Mouse (Mus musculus) erythroblast, embryonic 14.5 days (primary cell): ENCODE data around the gene Nr1d2. TPM values are rescaled to one million over a fixed set of nuclear protein-coding genes. Genes with fewer than 3 reads are reported as not detected.
"Not testable (repeated sequence)": the region's sequence is repeated elsewhere in the genome, so short reads cannot be mapped to it uniquely, and the experiment has no call there.

Experiments used
- H3K27me3 ChIP-seq: 2 replicates; pipeline ENCODE4 v1.6.1; 2012; ENCODE audit warnings: inconsistent platforms; ENCODE audit not compliant: control insufficient read depth
- H3K36me3 ChIP-seq: 2 replicates; pipeline ENCODE4 v1.6.1; 2012; ENCODE audit warnings: mild to moderate bottlenecking, inconsistent platforms; ENCODE audit not compliant: control insufficient read depth
- H3K4me1 ChIP-seq: 2 replicates; pipeline ENCODE4 v1.6.1; 2012; ENCODE audit warnings: inconsistent platforms; ENCODE audit not compliant: control insufficient read depth
- H3K4me3 ChIP-seq: replicated peaks from 2 replicates; pipeline ENCODE3; 2012; ENCODE audit warnings: moderate library complexity, mild to moderate bottlenecking, inconsistent platforms
- H3K9me3 ChIP-seq: 2 replicates; pipeline ENCODE4 v1.6.1; 2012; ENCODE audit warnings: low read length, inconsistent platforms, mixed read lengths; ENCODE audit not compliant: control insufficient read depth
- GATA1 ChIP-seq: IDR thresholded peaks from 2 replicates; pipeline ENCODE4 v1.6.1; 2012; ENCODE audit warnings: low read length, inconsistent platforms, mixed read lengths
- TAL1 ChIP-seq: IDR thresholded peaks from 3 replicates; pipeline ENCODE4 v1.6.1; 2012; ENCODE audit warnings: low read length, inconsistent platforms, mixed read lengths
- polyA plus RNA-seq: library from polyadenylated mRNA; stranded (reverse); fragments of >175 nt; gene quantifications from 2 replicates; pipeline ENCODE4 v1.2.3, GENCODE M21; 2012

Nr1d2 gene
- polyA plus RNA-seq, result not detected in 2 replicates

DNA sequence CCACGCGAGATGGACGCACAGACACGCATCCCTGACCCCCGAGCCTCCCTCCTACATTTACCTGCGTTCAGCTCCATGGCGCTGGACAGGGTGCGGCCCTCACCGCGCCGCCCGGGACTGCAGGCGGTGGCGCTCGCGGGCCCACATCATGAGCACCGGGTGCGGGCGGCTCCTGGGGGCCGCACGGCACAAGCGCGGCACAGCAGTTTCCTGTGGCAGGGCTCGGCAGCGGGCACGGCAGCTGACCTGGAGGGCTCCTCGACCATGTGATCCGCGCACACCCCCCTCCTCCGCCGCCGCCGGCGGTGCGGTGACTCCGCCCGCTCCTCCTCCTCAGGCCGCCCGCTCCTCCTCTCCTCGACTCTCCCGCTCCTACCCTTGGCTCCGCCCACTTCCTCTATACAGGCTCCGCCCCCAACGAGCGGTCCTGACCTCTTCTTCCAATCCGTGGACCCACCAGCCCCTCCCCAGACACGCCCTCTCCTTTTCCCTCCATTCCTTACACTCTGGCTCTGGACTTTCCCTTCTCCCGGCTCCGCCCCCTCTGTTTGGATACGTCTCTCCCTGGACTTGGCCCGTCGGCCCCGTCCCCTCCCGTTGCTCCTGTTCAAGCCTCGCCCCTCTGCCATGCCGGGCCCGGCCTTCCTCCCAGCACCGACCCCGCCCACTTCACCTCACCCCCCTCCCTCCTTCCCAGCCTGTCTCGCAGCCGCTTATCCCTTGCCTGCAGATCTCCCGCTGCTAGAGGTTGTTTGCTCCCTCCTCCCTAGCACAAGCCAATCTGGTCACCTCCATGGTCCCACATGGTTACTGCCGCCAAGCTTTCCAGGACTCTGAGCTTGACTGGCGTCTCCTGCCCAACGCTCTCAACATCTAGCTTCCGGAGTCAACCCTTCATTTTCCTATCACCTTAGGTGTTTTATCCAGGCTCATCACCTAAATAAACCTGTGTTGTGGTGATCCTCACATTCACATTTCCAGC, at the start of gene Nr1d2:
Nr1d2 (minus strand) TSS at position 378 of the 982 bp plus-strand sequence.
- Histone ChIP-seq H3K27me3 (no peaks in the 10 kb centered on the region), H3K4me3 (peak within 1 kb of the TSS; percentile 76), H3K36me3 (no peaks in the 10 kb centered on the region), H3K4me1 (peaks cover 21% of the 10 kb centered on the region), H3K9me3 (no peaks in the 10 kb centered on the region)
- TF ChIP-seq TAL1 (no peak), GATA1 (no peak)

DNA sequence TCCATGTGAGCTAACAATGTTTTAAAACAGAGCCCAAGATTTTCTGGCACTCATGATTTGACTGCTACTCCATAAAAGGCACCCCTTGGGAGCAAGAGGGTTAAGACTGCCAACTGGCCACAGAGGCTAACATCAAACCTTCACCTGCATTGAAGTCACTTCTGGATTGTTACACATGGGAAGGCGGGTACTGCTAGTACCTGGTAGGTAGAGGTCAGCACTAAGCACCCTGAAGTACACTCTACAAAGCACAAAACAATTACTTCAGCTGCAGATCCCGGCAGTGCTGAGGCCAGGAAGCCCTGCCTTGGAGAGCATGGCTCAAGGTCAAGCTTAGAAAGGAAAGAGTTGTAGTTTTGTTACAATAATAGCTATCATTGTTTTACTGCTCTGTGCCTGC, 48.5 kb upstream of the Nr1d2 start:
- TF ChIP-seq GATA1 (no peak), TAL1 (no peak)
- H3K27me3 ChIP-seq, result no peaks in the 10 kb centered on the region
- no peaks in the 10 kb centered on the region for H3K9me3 ChIP-seq
- no peak overlapping the region for H3K4me3 ChIP-seq
- H3K36me3 ChIP-seq, result peaks cover 3% of the 10 kb centered on the region
- H3K4me1 ChIP-seq, result no peaks in the 10 kb centered on the region

DNA sequence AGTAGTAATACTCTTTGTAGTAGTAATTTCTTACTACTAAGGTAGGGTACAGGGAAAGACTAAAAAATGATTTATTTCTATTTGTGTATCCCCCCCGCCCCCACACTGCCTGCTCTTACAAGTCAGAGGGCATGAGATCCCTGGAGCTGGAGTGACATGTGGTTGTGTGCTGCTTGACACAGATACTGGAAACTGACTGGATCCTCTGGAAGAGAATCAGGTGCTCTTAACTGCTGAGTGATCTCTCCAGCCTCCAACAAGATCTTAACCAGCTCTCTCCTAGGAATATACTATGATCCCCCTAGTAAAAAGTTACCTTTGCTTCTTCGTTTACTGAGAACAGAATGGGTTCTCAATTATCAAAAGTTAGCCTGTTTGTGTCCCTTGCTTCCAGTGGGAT, 47.5 kb upstream of the Nr1d2 start:
- Histone ChIP-seq H3K9me3 (no peaks in the 10 kb centered on the region), H3K4me3 (no peak overlapping the region), H3K4me1 (no peaks in the 10 kb centered on the region), H3K27me3 (no peaks in the 10 kb centered on the region), H3K36me3 (peaks cover 7% of the 10 kb centered on the region)
- TF ChIP-seq TAL1, result no peak
- no peak for TF ChIP-seq GATA1

DNA sequence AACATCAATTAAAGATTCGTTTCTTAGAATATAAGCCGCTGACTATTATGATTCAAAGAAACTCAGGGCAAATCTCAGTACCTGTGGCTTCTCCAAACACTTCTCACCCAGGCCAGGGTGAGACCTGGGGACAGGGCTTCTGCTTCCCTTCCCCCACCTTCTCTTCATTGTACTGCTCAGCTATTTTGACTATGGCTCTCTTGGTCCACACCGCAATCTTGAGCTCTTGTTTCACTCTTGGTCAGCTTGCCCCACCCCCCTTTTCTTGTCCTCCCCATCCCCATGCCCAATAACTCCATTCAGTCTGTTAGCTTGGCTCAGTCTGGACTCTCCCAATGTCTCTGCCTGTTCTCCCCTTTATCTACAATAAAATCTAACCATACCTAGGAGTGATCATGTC, 46.5 kb upstream of the Nr1d2 start:
- no peak for TF ChIP-seq TAL1
- no peak for TF ChIP-seq GATA1
- H3K36me3 ChIP-seq, result peaks cover 11% of the 10 kb centered on the region

GRCm38 (mm10) chr14:18284581-18284980, 45.7 kb upstream of the Nr1d2 start:
- Histone ChIP-seq H3K36me3 (peaks cover 16% of the 10 kb centered on the region), H3K9me3 (no peaks in the 10 kb centered on the region), H3K4me3 (no peak overlapping the region), H3K4me1 (no peaks in the 10 kb centered on the region), H3K27me3 (no peaks in the 10 kb centered on the region)
- TF ChIP-seq GATA1 (no peak), TAL1 (no peak)

More for the DNA sequence above, 46.5 kb upstream of the Nr1d2 start:
- no peaks in the 10 kb centered on the region for H3K4me1 ChIP-seq
- no peak overlapping the region for H3K4me3 ChIP-seq
- no peaks in the 10 kb centered on the region for H3K9me3 ChIP-seq
- no peaks in the 10 kb centered on the region for H3K27me3 ChIP-seq

DNA sequence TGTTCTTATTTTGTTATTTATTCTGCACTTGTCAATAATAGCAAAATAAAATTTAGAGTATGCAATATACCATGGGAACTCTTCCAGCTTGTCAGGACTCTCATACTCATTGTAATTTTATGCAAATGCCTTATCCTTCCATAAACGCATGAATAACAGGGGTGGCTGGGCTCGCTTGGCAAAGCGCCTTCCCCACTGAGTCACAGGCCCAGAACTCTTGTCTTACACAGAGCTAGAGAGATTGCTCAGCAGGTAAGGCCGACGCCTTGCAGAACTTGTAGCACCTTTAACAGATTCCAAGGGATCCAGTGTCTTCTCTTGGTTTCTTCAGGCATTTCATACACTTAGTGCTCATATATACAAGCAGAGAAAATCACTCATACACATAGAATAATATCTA, 41.4 kb upstream of the Nr1d2 start:
- no peaks in the 10 kb centered on the region for H3K27me3 ChIP-seq
- H3K36me3 ChIP-seq, result peaks cover 46% of the 10 kb centered on the region
- TF ChIP-seq TAL1, result no peak
- no peak for TF ChIP-seq GATA1
- no peak overlapping the region for H3K4me3 ChIP-seq
- H3K9me3 ChIP-seq, result no peaks in the 10 kb centered on the region
- H3K4me1 ChIP-seq, result no peaks in the 10 kb centered on the region

DNA sequence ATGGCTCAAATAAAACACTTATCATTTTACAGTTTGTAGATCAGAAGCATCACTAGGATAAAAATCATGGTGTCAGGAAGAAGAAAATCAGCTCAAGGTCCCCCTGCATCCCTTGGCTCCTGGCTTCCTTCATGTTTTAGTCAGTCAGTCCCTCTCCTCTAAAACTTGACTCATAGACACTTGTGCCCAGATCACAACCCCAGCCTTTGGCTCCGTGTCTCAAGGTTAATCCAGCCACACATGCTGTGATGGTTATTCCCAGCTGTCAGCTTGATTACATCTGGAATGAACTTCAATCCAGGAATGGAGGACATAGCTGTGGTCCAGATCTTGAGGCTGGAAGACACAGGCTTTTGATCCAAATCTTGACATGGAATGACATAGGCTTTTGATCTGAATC, 35.6 kb upstream of the Nr1d2 start:
- no peaks in the 10 kb centered on the region for H3K9me3 ChIP-seq
- no peaks in the 10 kb centered on the region for H3K27me3 ChIP-seq
- H3K4me3 ChIP-seq, result no peak overlapping the region
- peaks cover 20% of the 10 kb centered on the region for H3K4me1 ChIP-seq
- peaks cover 33% of the 10 kb centered on the region for H3K36me3 ChIP-seq
- no peak for TF ChIP-seq TAL1
- TF ChIP-seq GATA1, result no peak

DNA sequence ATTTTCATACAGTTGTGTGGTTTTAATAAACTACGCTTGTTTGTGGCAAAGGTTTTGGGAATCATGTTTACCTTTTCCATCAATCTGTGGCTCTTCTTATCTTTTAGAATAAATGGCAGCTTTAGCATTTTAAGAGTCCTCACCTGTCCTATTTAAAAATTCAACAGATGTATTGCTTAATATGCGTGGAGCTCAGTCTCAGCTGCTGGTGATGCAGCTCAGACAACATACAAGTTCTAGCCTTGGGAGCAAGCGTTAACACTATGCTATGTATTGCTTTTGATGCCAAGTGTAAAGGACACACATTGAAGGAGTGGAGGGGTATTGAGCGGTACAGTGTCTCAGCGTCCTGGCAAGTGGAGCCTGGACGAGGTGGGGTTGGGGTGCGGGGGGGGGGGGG, 32.7 kb upstream of the Nr1d2 start:
- Histone ChIP-seq H3K9me3 (no peaks in the 10 kb centered on the region), H3K4me3 (peak overlapping the region; percentile 87), H3K36me3 (peaks cover 34% of the 10 kb centered on the region), H3K27me3 (no peaks in the 10 kb centered on the region), H3K4me1 (peaks cover 24% of the 10 kb centered on the region)
- TF ChIP-seq TAL1, result no peak
- no peak for TF ChIP-seq GATA1

DNA sequence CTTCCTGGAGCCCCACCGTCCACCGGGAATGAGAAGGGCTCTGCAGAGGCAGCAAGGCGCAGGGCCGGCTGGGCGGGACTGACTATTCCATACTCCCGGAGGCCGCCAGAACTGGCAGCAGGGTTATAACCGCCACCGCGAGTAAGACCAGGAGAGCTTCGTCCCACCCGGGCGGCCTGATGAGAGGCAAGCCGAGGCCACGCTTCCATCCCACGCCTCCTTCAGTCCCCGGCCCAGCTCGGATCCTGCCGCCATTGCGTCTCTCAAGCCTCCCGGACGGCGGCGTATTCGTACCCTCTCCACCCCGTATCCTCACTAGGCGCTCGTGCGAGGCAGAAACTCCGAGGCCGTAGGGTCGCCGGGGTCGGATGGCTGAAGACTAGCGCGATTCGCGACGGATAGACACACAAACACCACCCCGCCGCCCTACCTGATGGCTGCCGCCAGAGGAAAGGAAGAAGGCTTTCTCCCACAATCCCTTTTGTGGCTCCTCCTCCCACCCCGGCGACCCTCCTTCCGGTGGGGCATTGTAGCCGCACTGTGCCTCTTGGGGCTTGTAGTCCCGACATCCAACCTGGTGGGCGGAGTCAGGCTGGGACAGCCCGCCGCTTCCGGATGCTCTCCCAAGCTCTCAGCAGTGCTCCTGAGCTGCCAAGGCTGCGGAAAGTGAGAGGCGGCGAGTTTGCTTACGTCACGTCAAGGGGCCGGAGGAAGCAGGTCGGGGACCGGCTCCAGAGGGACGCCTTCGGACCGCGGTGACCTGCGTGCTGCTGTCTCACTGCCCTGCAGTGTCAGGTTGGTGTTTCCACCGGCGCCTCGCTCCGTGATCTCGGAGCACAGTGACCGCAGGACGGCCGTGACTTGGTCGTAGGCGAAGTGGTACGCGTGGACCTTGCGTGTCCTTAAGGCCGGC, 31.9 kb upstream of the Nr1d2 start, which contains the start of the genes Nkiras1 and Rpl15:
Nkiras1 (plus strand) TSS at position 608 of the 913 bp plus-strand sequence.
Rpl15 (minus strand) TSS at position 863 of the 913 bp plus-strand sequence.
- peak within 1 kb of the TSS; percentile 87 for H3K4me3 ChIP-seq
- H3K9me3 ChIP-seq, result no peaks in the 10 kb centered on the region
- H3K36me3 ChIP-seq, result peaks cover 36% of the 10 kb centered on the region
- TF ChIP-seq GATA1 (no peak), TAL1 (no peak)
- no peaks in the 10 kb centered on the region for H3K27me3 ChIP-seq
- H3K4me1 ChIP-seq, result peaks cover 24% of the 10 kb centered on the region

- peak overlapping the region; percentile 87 for H3K4me3 ChIP-seq
- not testable (repeated sequence) for H3K9me3 ChIP-seq, H3K27me3 ChIP-seq
- peaks cover 38% of the 10 kb centered on the region for H3K36me3 ChIP-seq
- H3K4me1 ChIP-seq, result peaks cover 24% of the 10 kb centered on the region
Observed at GRCm38 (mm10) chr14:18269947-18270528, 31.1 kb upstream of the Nr1d2 start.
